ENCODE assay signal across 8 mouse cellular contexts in the genomic region with DNA sequence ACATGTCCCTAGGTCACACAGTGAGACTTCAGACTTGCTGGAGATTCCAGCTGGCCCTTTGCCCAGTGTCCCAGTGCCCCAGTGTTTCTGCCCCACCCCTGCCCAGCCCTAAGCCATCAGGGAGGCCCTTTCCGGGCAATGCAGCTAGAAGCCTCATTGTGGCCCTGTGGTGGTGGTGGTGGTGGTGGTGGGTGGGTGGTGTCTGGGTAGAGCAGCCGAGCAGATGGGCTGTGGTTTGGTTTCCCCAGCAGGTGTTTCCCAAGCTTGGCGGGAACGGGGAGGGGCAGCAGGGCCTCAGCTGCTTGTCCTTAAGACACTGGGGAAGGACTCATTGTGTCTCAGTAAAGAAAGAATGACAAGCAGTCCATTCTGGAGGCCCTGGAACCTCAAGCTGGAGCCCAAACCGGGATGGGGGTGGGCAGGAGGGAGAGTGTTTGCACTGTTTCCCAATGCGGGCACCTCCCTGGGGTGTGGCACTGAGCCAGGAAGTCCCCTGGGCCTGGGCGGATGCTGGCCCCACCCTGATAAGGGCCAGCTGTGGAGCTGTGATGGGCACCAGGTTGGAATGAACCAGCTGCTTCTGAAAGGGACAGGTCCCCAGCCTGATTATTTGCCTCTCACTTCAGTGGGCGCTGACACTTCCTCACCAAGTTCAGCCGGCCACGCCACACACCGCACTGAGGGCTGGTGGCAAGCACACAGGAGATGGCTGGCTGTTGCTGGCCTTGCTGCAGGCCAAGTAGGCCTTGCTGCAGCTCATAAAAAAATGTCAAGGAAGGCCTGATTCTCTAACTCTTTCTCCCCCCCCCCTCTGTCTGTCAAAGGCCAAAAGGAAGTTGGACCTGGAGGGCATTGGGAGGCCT. TPM values are rescaled to one million over a fixed set of nuclear protein-coding genes. Genes with fewer than 3 reads are reported as not detected.
A peak's percentile ranks its signal among the peaks of the same experiment; 100 is the strongest.
DNase-seq lines count a peak whose midpoint lies in the region; ATAC-seq and TF ChIP-seq lines count a peak whose summit lies in the region.

No protein-coding gene starts in this region.

- peak; percentile 15 for ATAC-seq in CD4-positive, CD25-positive, alpha-beta regulatory T cell, adult 4 months
- ATAC-seq in intestine, embryonic 16.5 days: peak; percentile 71
- peak; percentile 39 for ATAC-seq in lung, embryonic 16.5 days (ENCODE audit: low read depth)

- H3K4me2 ChIP-seq in intestine, embryonic 16.5 days (ENCODE audit: low read depth, low read length): peak overlapping the region; percentile 35
- peak overlapping the region; percentile 8; the same call in 1 of the 2 replicates for H3K4me2 ChIP-seq in lung, embryonic 16.5 days (ENCODE audit: low read depth, low read length)

- H3K9me3 ChIP-seq in intestine, embryonic 16.5 days (ENCODE audit: control insufficient read depth, low read length): no peaks in the 10 kb centered on the region
- no peaks in the 10 kb centered on the region for H3K9me3 ChIP-seq in lung, embryonic 16.5 days (ENCODE audit: control insufficient read depth, low read length)

- TF ChIP-seq POLR2A in cerebellum, adult 2 months (IDR thresholded peaks at IDR 0.05; ENCODE audit: borderline replicate concordance, insufficient read depth, low read length): no peak

- no peaks in the 10 kb centered on the region for H3K27me3 ChIP-seq in intestine, embryonic 16.5 days (replicated peaks; ENCODE audit: control insufficient read depth, insufficient read depth, low read length)
- no peaks in the 10 kb centered on the region for H3K27me3 ChIP-seq in lung, embryonic 16.5 days (ENCODE audit: control insufficient read depth, insufficient read depth, low read depth, low read length)
- no peaks in the 10 kb centered on the region for H3K27me3 ChIP-seq in cerebellum, adult 2 months (ENCODE audit: control insufficient read depth, insufficient read depth, low read length)

- H3K4me1 ChIP-seq in intestine, embryonic 16.5 days (ENCODE audit: control insufficient read depth, insufficient read depth, low read length): peaks cover 73% of the 10 kb centered on the region
- H3K4me1 ChIP-seq in lung, embryonic 16.5 days (replicated peaks; ENCODE audit: control insufficient read depth, insufficient read depth, low read length): peaks cover 69% of the 10 kb centered on the region
- 0 out of 2 replicates have a peak, but pooled peaks cover 3% of the 10 kb centered on the region for H3K4me1 ChIP-seq in cerebellum, adult 2 months (ENCODE audit: control insufficient read depth, insufficient read depth, low read length)

- peak overlapping the region; percentile 40 for H3K9ac ChIP-seq in intestine, embryonic 16.5 days (ENCODE audit: low read depth, low read length)
- H3K9ac ChIP-seq in lung, embryonic 16.5 days (ENCODE audit: low read length): peak overlapping the region; percentile 20; the same call in 1 of the 2 replicates

- no peaks in the 10 kb centered on the region for H3K36me3 ChIP-seq in intestine, embryonic 16.5 days (ENCODE audit: control insufficient read depth, insufficient read depth, low read length)
- no peaks in the 10 kb centered on the region for H3K36me3 ChIP-seq in lung, embryonic 16.5 days (ENCODE audit: control insufficient read depth, insufficient read depth, low read length)

- WGBS in intestine, embryonic 16.5 days: 40% methylated on average over 11 of the region's 11 CpGs
- WGBS in lung, embryonic 16.5 days: 27% methylated on average over 11 of the region's 11 CpGs
- WGBS in cerebellum, adult 2 months: 43% methylated on average over 11 of the region's 11 CpGs

- TF ChIP-seq CTCF in cerebellum, adult 2 months (IDR thresholded peaks at IDR 0.05; ENCODE audit: borderline replicate concordance, insufficient read depth, low read depth, low read length): no peak

- no peak overlapping the region for H3K4me3 ChIP-seq in intestine, embryonic 16.5 days (ENCODE audit: low read length)
- H3K4me3 ChIP-seq in lung, embryonic 16.5 days (ENCODE audit: low read length): no peak overlapping the region
- no peak overlapping the region for H3K4me3 ChIP-seq in cerebellum, adult 2 months (replicated peaks; ENCODE audit: insufficient read depth, low read depth, low read length)

- peak overlapping the region; percentile 85 for H3K27ac ChIP-seq in intestine, embryonic 16.5 days (ENCODE audit: low read length)
- peak overlapping the region; percentile 90 for H3K27ac ChIP-seq in lung, embryonic 16.5 days (ENCODE audit: low read length)
- H3K27ac ChIP-seq in cerebellum, adult 2 months (ENCODE audit: insufficient read depth, low read length): no peak overlapping the region

- peak; percentile 77 for DNase-seq in adipocyte (ENCODE audit: low spot score)
- DNase-seq in gastrocnemius, postnatal 25 days: peak; percentile 49
- DNase-seq in spleen, postnatal 4 days (ENCODE audit: low spot score in 2 of 2): peak; percentile 97 to 98
- DNase-seq in ovary, postnatal 10 days (ENCODE audit: low spot score): no peak
- DNase-seq in cerebellum, adult 2 months: no peak

RNA-seq across cellular contexts. Expression of a gene that starts 5.6 kb away (rescaled TPM):
- polyA plus RNA-seq in CD4-positive, CD25-positive, alpha-beta regulatory T cell, adult 4 months (2017; shearing (Covaris generic)): 10 to 100 TPM; 14.5 to 29.6 TPM
- 1 to 10 TPM; 1.8 to 3.5 TPM for total RNA-seq in gastrocnemius, postnatal 25 days (2021)
- polyA plus RNA-seq in intestine, embryonic 16.5 days (2015; fragmentation: Nextera tagmentation; extraction: Ambion mirVana): 7.5 and 9.3 TPM in 2 replicates
- 18.4 and 18.8 TPM in 2 replicates for polyA plus RNA-seq in lung, embryonic 16.5 days (2015; fragmentation: Nextera tagmentation; extraction: Ambion mirVana)
- polyA plus RNA-seq in cerebellum, adult 2 months (2012; rRNA removed): 0.27 and 0.74 TPM in 2 replicates

RNA-seq across cellular contexts. Expression of a gene that starts 28.3 kb away (rescaled TPM):
- not detected for polyA plus RNA-seq in CD4-positive, CD25-positive, alpha-beta regulatory T cell, adult 4 months (2017; shearing (Covaris generic))
- total RNA-seq in gastrocnemius, postnatal 25 days (2021): 1 to 10 TPM; 2.8 to 3.0 TPM
- polyA plus RNA-seq in intestine, embryonic 16.5 days (2015; fragmentation: Nextera tagmentation; extraction: Ambion mirVana): 3.3 and 4.4 TPM in 2 replicates
- polyA plus RNA-seq in lung, embryonic 16.5 days (2015; fragmentation: Nextera tagmentation; extraction: Ambion mirVana): 8.2 and 9.1 TPM in 2 replicates
- 5.5 and 6.3 TPM in 2 replicates for polyA plus RNA-seq in cerebellum, adult 2 months (2012; rRNA removed)

RNA-seq across cellular contexts. Expression of a gene that starts 34.5 kb away (rescaled TPM):
- 100 to 1,000 TPM; 388 to 433 TPM for polyA plus RNA-seq in CD4-positive, CD25-positive, alpha-beta regulatory T cell, adult 4 months (2017; shearing (Covaris generic))
- total RNA-seq in gastrocnemius, postnatal 25 days (2021): 10 to 100 TPM; 13.5 to 21.2 TPM
- 232 and 245 TPM in 2 replicates for polyA plus RNA-seq in intestine, embryonic 16.5 days (2015; fragmentation: Nextera tagmentation; extraction: Ambion mirVana)
- 560 and 561 TPM in 2 replicates for polyA plus RNA-seq in lung, embryonic 16.5 days (2015; fragmentation: Nextera tagmentation; extraction: Ambion mirVana)
- polyA plus RNA-seq in cerebellum, adult 2 months (2012; rRNA removed): 53.6 and 55.1 TPM in 2 replicates

Comparison
In these comparisons a context has a peak if more than half of its experiments do, and no peak if none do; other contexts are left out.
1. ATAC-seq: peak in every context shown above with its lines; median percentile 71 in intestine, embryonic 16.5 days; 39 in lung, embryonic 16.5 days; 15 in CD4-positive, CD25-positive, alpha-beta regulatory T cell, adult 4 months.
2. DNase-seq: peak in adipocyte (single experiment), gastrocnemius, postnatal 25 days (single experiment) and spleen, postnatal 4 days (2 of 2); none in ovary, postnatal 10 days (single experiment) and cerebellum, adult 2 months (0 of 2).